Mouse (Mus musculus): ENCODE measurements at regions not wholly inside any gene's neighbourhood (a gene's known extent, or its start where the extent isn't known, plus 50 kb on each side); places are given as distances from the start of the nearest gene placed in this dataset.

- 54% methylated on average over 2 of the region's 2 CpGs for WGBS
Observed at GRCm38 (mm10) chr6:7941786-7942185, 97.1 kb downstream of the C1galt1 start.

GRCm38 (mm10) chr6:7943192-7943591 lies 98.5 kb downstream of the C1galt1 start:
- ATAC-seq (replicated peaks; ENCODE audit: insufficient number of reproducible peaks, low FRiP score, low TSS enrichment, low read depth): 0 out of 2 replicates have a peak, but pooled peaks have one; percentile 14
- Histone ChIP-seq H3K4me2 (ENCODE audit: low read depth, low read length) (no peak overlapping the region), H3K27ac (replicated peaks; ENCODE audit: low read depth, low read length) (no peak overlapping the region), H3K9me3 (replicated peaks; ENCODE audit: control insufficient read depth, low read length) (no peaks in the 10 kb centered on the region), H3K4me3 (ENCODE audit: low read depth, low read length) (no peak overlapping the region), H3K27me3 (ENCODE audit: control insufficient read depth, insufficient read depth, low read length) (no peaks in the 10 kb centered on the region), H3K36me3 (replicated peaks; ENCODE audit: control insufficient read depth, insufficient read depth, low read depth, low read length) (no peaks in the 10 kb centered on the region), H3K9ac (replicated peaks; ENCODE audit: low read length) (no peak overlapping the region), H3K4me1 (ENCODE audit: control insufficient read depth, insufficient read depth, low read length) (no peaks in the 10 kb centered on the region)
- 86% methylated on average over 5 of the region's 5 CpGs for WGBS
- no peak for DNase-seq (ENCODE audit: low spot score)

More at GRCm38 (mm10) chr6:7941786-7942185, 97.1 kb downstream of the C1galt1 start:
- ATAC-seq (replicated peaks; ENCODE audit: insufficient number of reproducible peaks, low FRiP score, low TSS enrichment, low read depth) (no peak), DNase-seq (ENCODE audit: low spot score) (no peak)
- no peaks in the 10 kb centered on the region for H3K4me1 ChIP-seq (ENCODE audit: control insufficient read depth, insufficient read depth, low read length)
- no peaks in the 10 kb centered on the region for H3K36me3 ChIP-seq (replicated peaks; ENCODE audit: control insufficient read depth, insufficient read depth, low read depth, low read length)
- no peak overlapping the region for H3K27ac ChIP-seq (replicated peaks; ENCODE audit: low read depth, low read length)
- no peak overlapping the region for H3K4me2 ChIP-seq (ENCODE audit: low read depth, low read length)
- no peaks in the 10 kb centered on the region for H3K9me3 ChIP-seq (replicated peaks; ENCODE audit: control insufficient read depth, low read length)
- H3K9ac ChIP-seq (replicated peaks; ENCODE audit: low read length): no peak overlapping the region
- no peaks in the 10 kb centered on the region for H3K27me3 ChIP-seq (ENCODE audit: control insufficient read depth, insufficient read depth, low read length)
- H3K4me3 ChIP-seq (ENCODE audit: low read depth, low read length): no peak overlapping the region

DNA sequence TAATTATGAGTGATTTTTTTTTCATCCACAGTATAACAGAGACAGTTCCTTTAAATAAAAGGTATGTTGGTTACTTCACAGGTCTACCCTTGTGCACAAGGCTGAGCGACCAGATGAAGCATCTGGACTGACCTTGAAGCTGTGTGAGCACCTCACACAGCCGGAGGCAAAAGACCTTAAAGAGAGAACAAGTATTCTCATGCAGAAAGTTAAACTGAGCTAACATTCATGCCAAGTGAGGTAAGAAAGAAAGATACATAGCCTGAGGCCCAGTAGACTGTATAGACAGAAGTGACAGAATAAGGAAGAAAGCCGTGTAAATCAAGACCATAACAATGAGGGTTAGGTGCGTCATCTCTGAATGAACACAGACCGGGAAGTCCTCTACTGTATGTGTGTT lies 99.0 kb downstream of the C1galt1 start:
- H3K4me1 ChIP-seq (ENCODE audit: control insufficient read depth, insufficient read depth, low read length): no peaks in the 10 kb centered on the region
- no peak for ATAC-seq (replicated peaks; ENCODE audit: insufficient number of reproducible peaks, low FRiP score, low TSS enrichment, low read depth)
- no peaks in the 10 kb centered on the region for H3K36me3 ChIP-seq (replicated peaks; ENCODE audit: control insufficient read depth, insufficient read depth, low read depth, low read length)
- DNase-seq (ENCODE audit: low spot score): no peak
- no peak overlapping the region for H3K27ac ChIP-seq (replicated peaks; ENCODE audit: low read depth, low read length)
- no peak overlapping the region for H3K4me3 ChIP-seq (ENCODE audit: low read depth, low read length)
- WGBS: 84% methylated on average over 5 of the region's 5 CpGs
- H3K27me3 ChIP-seq (ENCODE audit: control insufficient read depth, insufficient read depth, low read length): no peaks in the 10 kb centered on the region
- H3K9me3 ChIP-seq (replicated peaks; ENCODE audit: control insufficient read depth, low read length): no peaks in the 10 kb centered on the region
- no peak overlapping the region for H3K4me2 ChIP-seq (ENCODE audit: low read depth, low read length)
- no peak overlapping the region for H3K9ac ChIP-seq (replicated peaks; ENCODE audit: low read length)
